Mouse (Mus musculus): ENCODE data around the gene D6Ertd527e. TPM values are rescaled to one million over a fixed set of nuclear protein-coding genes. Genes with fewer than 3 reads are reported as not detected.
"Not testable (repeated sequence)": the region's sequence is repeated elsewhere in the genome, so short reads cannot be mapped to it uniquely, and the experiment has no call there.

Gene D6Ertd527e
- polyA plus RNA-seq, 1 experiment: 4.2 TPM

- H3K27ac ChIP-seq (ENCODE audit: insufficient read depth, low read depth, low read length): no peak overlapping the region
- H3K36me3 ChIP-seq (ENCODE audit: control insufficient read depth, insufficient read depth, low read length): peaks cover 68% of the 10 kb centered on the region
- WGBS: 73% methylated on average over 3 of the region's 3 CpGs
Observed at GRCm38 (mm10) chr6:87075092-87075685, 29.4 kb upstream of the D6Ertd527e start.

GRCm38 (mm10) chr6:87079457-87079856 is 25.1 kb upstream of the D6Ertd527e start:
- H3K36me3 ChIP-seq (ENCODE audit: control insufficient read depth, insufficient read depth, low read length): peaks cover 74% of the 10 kb centered on the region
- no peaks in the 10 kb centered on the region for H3K27me3 ChIP-seq (ENCODE audit: control insufficient read depth, insufficient read depth, low read length)
- H3K27ac ChIP-seq (ENCODE audit: insufficient read depth, low read depth, low read length): no peak overlapping the region
- TF ChIP-seq POLR2A (IDR thresholded peaks at IDR 0.05; ENCODE audit: low read depth, low read length) (no peak), CTCF (IDR thresholded peaks at IDR 0.05; ENCODE audit: extremely low read depth, insufficient read length, insufficient replicate concordance, low read depth, low read length) (no peak)
- H3K4me3 ChIP-seq (ENCODE audit: low read depth, low read length): no peak overlapping the region
- WGBS: 87% methylated on average over 4 of the region's 4 CpGs
- H3K4me1 ChIP-seq (ENCODE audit: control insufficient read depth, insufficient read depth, insufficient read length, low read length): peaks cover 3% of the 10 kb centered on the region; the same call in 1 of the 2 replicates

More at GRCm38 (mm10) chr6:87075092-87075685, 29.4 kb upstream of the D6Ertd527e start:
- Histone ChIP-seq H3K4me3 (ENCODE audit: low read depth, low read length) (no peak overlapping the region), H3K4me1 (ENCODE audit: control insufficient read depth, insufficient read depth, insufficient read length, low read length) (peaks cover 4% of the 10 kb centered on the region; the same call in 1 of the 2 replicates), H3K27me3 (ENCODE audit: control insufficient read depth, insufficient read depth, low read length) (no peaks in the 10 kb centered on the region)
- TF ChIP-seq CTCF (IDR thresholded peaks at IDR 0.05; ENCODE audit: extremely low read depth, insufficient read length, insufficient replicate concordance, low read depth, low read length): no peak
- no peak for TF ChIP-seq POLR2A (IDR thresholded peaks at IDR 0.05; ENCODE audit: low read depth, low read length)

- 28% methylated on average over 6 of the region's 6 CpGs for WGBS
- H3K27ac ChIP-seq (ENCODE audit: insufficient read depth, low read depth, low read length): no peak overlapping the region
- H3K36me3 ChIP-seq (ENCODE audit: control insufficient read depth, insufficient read depth, low read length): peaks cover 80% of the 10 kb centered on the region
- TF ChIP-seq POLR2A (IDR thresholded peaks at IDR 0.05; ENCODE audit: low read depth, low read length) (no peak), CTCF (IDR thresholded peaks at IDR 0.05; ENCODE audit: extremely low read depth, insufficient read length, insufficient replicate concordance, low read depth, low read length) (no peak)
- H3K4me1 ChIP-seq (ENCODE audit: control insufficient read depth, insufficient read depth, insufficient read length, low read length): peaks cover 8% of the 10 kb centered on the region; the same call in 1 of the 2 replicates
- no peak overlapping the region for H3K4me3 ChIP-seq (ENCODE audit: low read depth, low read length)
- no peaks in the 10 kb centered on the region for H3K27me3 ChIP-seq (ENCODE audit: control insufficient read depth, insufficient read depth, low read length)
Observed at GRCm38 (mm10) chr6:87085026-87085425, 19.5 kb upstream of the D6Ertd527e start.

DNA sequence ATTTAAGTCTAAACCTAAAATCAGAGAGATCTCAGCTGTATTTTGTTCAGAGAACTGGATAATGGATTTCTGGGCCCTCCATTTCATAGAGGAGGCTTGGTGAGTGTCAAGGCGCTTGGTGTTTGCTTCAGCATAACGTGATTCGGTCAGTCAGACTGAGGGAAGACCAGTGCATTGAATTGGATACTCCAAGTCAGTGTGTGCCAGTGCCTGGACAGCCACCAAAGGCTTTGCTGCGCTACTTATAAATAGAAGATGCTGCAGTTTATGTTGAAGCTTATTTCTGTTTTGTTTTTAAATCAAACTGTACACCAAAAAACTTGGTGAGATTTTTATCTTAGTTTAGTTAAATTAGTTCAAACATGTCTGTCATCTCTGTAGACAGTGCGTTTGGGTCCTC is 16.2 kb upstream of the D6Ertd527e start:
- 90% methylated on average over 5 of the region's 5 CpGs for WGBS
- no peak overlapping the region for H3K4me3 ChIP-seq (ENCODE audit: low read depth, low read length)

DNA sequence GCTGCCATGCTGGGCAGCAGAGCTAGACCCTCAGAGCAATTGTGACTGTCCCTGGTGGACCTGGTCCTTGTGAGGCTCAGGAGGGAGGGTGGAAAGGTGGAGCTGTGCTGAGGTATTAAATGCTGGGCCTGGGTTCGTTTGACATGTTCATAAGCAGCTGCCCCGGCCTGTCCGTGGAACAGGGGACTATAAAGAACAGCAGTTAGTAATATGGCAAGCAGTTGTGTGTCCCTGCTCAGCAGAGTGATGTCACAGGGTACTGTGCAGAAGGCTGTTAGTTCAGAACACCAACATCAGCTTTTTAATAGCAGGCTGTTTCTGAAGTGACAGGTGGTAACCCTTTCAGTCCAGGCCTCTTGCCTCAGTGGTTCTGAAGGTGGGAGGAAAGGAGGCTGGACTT is 13.7 kb upstream of the D6Ertd527e start:
- WGBS: 83% methylated on average over 3 of the region's 3 CpGs
- no peak for TF ChIP-seq CTCF (IDR thresholded peaks at IDR 0.05; ENCODE audit: extremely low read depth, insufficient read length, insufficient replicate concordance, low read depth, low read length)
- TF ChIP-seq POLR2A (IDR thresholded peaks at IDR 0.05; ENCODE audit: low read depth, low read length): no peak
- H3K36me3 ChIP-seq (ENCODE audit: control insufficient read depth, insufficient read depth, low read length): peaks cover 44% of the 10 kb centered on the region
- no peaks in the 10 kb centered on the region for H3K27me3 ChIP-seq (ENCODE audit: control insufficient read depth, insufficient read depth, low read length)
- no peaks in the 10 kb centered on the region for H3K4me1 ChIP-seq (ENCODE audit: control insufficient read depth, insufficient read depth, insufficient read length, low read length)
- no peak overlapping the region for H3K27ac ChIP-seq (ENCODE audit: insufficient read depth, low read depth, low read length)
- H3K4me3 ChIP-seq (ENCODE audit: low read depth, low read length): no peak overlapping the region

More for the DNA sequence above, 16.2 kb upstream of the D6Ertd527e start:
- Histone ChIP-seq H3K4me1 (ENCODE audit: control insufficient read depth, insufficient read depth, insufficient read length, low read length) (peaks cover 8% of the 10 kb centered on the region; the same call in 1 of the 2 replicates), H3K27ac (ENCODE audit: insufficient read depth, low read depth, low read length) (no peak overlapping the region), H3K36me3 (ENCODE audit: control insufficient read depth, insufficient read depth, low read length) (peaks cover 66% of the 10 kb centered on the region), H3K27me3 (ENCODE audit: control insufficient read depth, insufficient read depth, low read length) (no peaks in the 10 kb centered on the region)
- TF ChIP-seq CTCF (IDR thresholded peaks at IDR 0.05; ENCODE audit: extremely low read depth, insufficient read length, insufficient replicate concordance, low read depth, low read length) (no peak), POLR2A (IDR thresholded peaks at IDR 0.05; ENCODE audit: low read depth, low read length) (no peak)

- Histone ChIP-seq H3K27me3 (ENCODE audit: control insufficient read depth, insufficient read depth, low read length) (no peaks in the 10 kb centered on the region), H3K4me1 (ENCODE audit: control insufficient read depth, insufficient read depth, insufficient read length, low read length) (no peaks in the 10 kb centered on the region), H3K27ac (ENCODE audit: insufficient read depth, low read depth, low read length) (no peak overlapping the region), H3K36me3 (ENCODE audit: control insufficient read depth, insufficient read depth, low read length) (peaks cover 34% of the 10 kb centered on the region), H3K4me3 (ENCODE audit: low read depth, low read length) (no peak overlapping the region)
- TF ChIP-seq POLR2A (IDR thresholded peaks at IDR 0.05; ENCODE audit: low read depth, low read length) (no peak), CTCF (IDR thresholded peaks at IDR 0.05; ENCODE audit: extremely low read depth, insufficient read length, insufficient replicate concordance, low read depth, low read length) (no peak)
- 91% methylated on average over 5 of the region's 5 CpGs for WGBS
Observed at GRCm38 (mm10) chr6:87092476-87092875, 12.1 kb upstream of the D6Ertd527e start.

GRCm38 (mm10) chr6:87093631-87094030 is 10.9 kb upstream of the D6Ertd527e start:
- not testable (repeated sequence) for H3K27ac ChIP-seq (ENCODE audit: insufficient read depth, low read depth, low read length); H3K4me3 ChIP-seq (ENCODE audit: low read depth, low read length); H3K4me1 ChIP-seq (ENCODE audit: control insufficient read depth, insufficient read depth, insufficient read length, low read length); H3K27me3 ChIP-seq (ENCODE audit: control insufficient read depth, insufficient read depth, low read length)
- H3K36me3 ChIP-seq (ENCODE audit: control insufficient read depth, insufficient read depth, low read length): peaks cover 25% of the 10 kb centered on the region
- WGBS: 91% methylated on average over 8 of the region's 8 CpGs
